Mouse (Mus musculus) liver, adult 2 months (tissue): ENCODE data around the gene Relt.

Source experiments
- CTCF ChIP-seq: fragments of 200-500 bp; IDR thresholded peaks from 2 replicates; pipeline ENCODE4 v1.5.1; 2011; ENCODE audit warnings: low read depth, low read length, control low read depth
- POLR2A ChIP-seq: fragments of 200-500 bp; IDR thresholded peaks from 2 replicates; pipeline ENCODE4 v1.6.1; 2011; ENCODE audit warnings: low read length, control low read depth; ENCODE audit not compliant: insufficient read depth; ENCODE audit errors: extremely low read depth

- TF ChIP-seq CTCF (no peak), POLR2A (no peak)
These were observed 48.1 kb upstream of the Relt start for GRCm38 (mm10) chr7:100911246-100911770.
